Comparison of ENCODE assay signal across 22 mouse cellular contexts in the genomic region with DNA sequence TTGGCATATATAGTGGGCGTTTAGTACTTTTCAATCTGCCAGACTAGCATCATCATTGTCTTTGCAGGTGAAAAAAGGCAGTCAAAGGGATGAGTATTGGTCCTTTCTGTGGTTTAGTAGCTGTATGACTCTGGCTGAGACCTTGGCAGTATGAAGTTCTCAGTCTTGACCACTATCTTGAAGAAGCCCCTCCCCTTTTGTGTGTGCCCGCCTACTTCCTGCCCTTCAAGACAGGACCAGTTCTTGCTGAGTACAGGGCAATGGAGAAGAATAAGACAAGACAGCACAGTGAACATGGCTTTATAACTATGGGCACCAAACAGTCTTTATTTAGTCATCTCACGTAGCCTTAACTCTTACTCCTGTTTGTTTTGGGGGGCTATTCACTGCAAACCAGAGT. TPM values are rescaled to one million over a fixed set of nuclear protein-coding genes. Genes with fewer than 3 reads are reported as not detected.
DNase-seq lines count a peak whose midpoint lies in the region; ATAC-seq and TF ChIP-seq lines count a peak whose summit lies in the region.
"Had no signal": no experiment of that assay in that cellular context is flagged by ENCODE, and none has a peak within 500 bp of the region (broad histone marks: within the 10 kb centered on the region; RNA-seq: fewer than 3 reads in every experiment).

No protein-coding gene starts in this region.

- no peak for ATAC-seq in CD4-positive, CD25-positive, alpha-beta regulatory T cell, adult 4 months
- no peak for ATAC-seq in megakaryocyte-erythroid progenitor cell, adult 5-6 weeks (replicated peaks; ENCODE audit: low FRiP score, low TSS enrichment, poor library complexity, severe bottlenecking)

- H3K36me3 ChIP-seq in splenic B cell, adult 2 months (ENCODE audit: control insufficient read depth, insufficient read depth, low read length, poor library complexity, severe bottlenecking): no peaks in the 10 kb centered on the region
- H3K36me3 ChIP-seq: forebrain, embryonic 12.5 days had no signal

- no peaks in the 10 kb centered on the region for H3K27me3 ChIP-seq in splenic B cell, adult 2 months (ENCODE audit: control insufficient read depth, insufficient read depth, low read length, poor library complexity, severe bottlenecking)

- TF ChIP-seq CTCF in layer of hippocampus, adult 2 months (conservative IDR thresholded peaks at IDR 0.05): no peak

- peak overlapping the region; percentile 98; the same call in 1 of the 2 replicates for H3K27ac ChIP-seq in layer of hippocampus, adult 2 months
- H3K27ac ChIP-seq: forebrain, embryonic 12.5 days had no signal

- DNase-seq in CD4-positive, CD25-positive, alpha-beta regulatory T cell, adult 2 months (ENCODE audit: low read depth, low spot score): peak; percentile 22
- no peak for DNase-seq in layer of hippocampus, adult 2 months (ENCODE audit: low spot score in 2 of 2)
- no peak for DNase-seq in layer of hippocampus, adult 11-12 months (ENCODE audit: low spot score)
- DNase-seq in MEL-GATA-1-ER (ENCODE audit: extremely low read depth, low read depth): peak; percentile 26
- DNase-seq in splenic B cell, adult 2 months (ENCODE audit: low read depth, low spot score): peak; percentile 33
- no peak for DNase-seq in frontal cortex, postnatal 10 days (ENCODE audit: low spot score in 2 of 2)
- DNase-seq: heart, postnatal 14 days; kidney, adult 2 months; kidney, postnatal 25 days; lung, postnatal 14 days; midbrain, embryonic 14.5 days; thymus, adult 2 months had no signal

- no peak overlapping the region for H3K4me3 ChIP-seq in layer of hippocampus, adult 2 months
- H3K4me3 ChIP-seq: forebrain, embryonic 12.5 days; heart, adult 2 months had no signal

RNA-seq across cellular contexts. Expression of a gene that starts 1.5 kb away (rescaled TPM):
- polyA plus RNA-seq in CD4-positive, CD25-positive, alpha-beta regulatory T cell, adult 4 months (2017; shearing (Covaris generic)): 10 to 100 TPM in 1 of 2 experiments, 1 to 10 TPM in 1; 9.5 to 14.3 TPM
- 100 to 1,000 TPM; 110 to 112 TPM for total RNA-seq in layer of hippocampus, adult 2 months (2021)
- 65.6 and 66.8 TPM in 2 replicates for total RNA-seq in megakaryocyte-erythroid progenitor cell, adult 5-6 weeks (2014; fragmentation: Nextera tagmentation)
- total RNA-seq in megakaryocyte-erythroid progenitor cell, adult 5-6 weeks (2017): 103 and 104 TPM in 2 replicates

RNA-seq across cellular contexts. Expression of a gene that starts 48.3 kb away (rescaled TPM):
- not detected for polyA plus RNA-seq in CD4-positive, CD25-positive, alpha-beta regulatory T cell, adult 4 months (2017; shearing (Covaris generic))
- total RNA-seq in layer of hippocampus, adult 2 months (2021): not detected
- total RNA-seq in megakaryocyte-erythroid progenitor cell, adult 5-6 weeks (2014; fragmentation: Nextera tagmentation): not detected in 2 replicates
- total RNA-seq in megakaryocyte-erythroid progenitor cell, adult 5-6 weeks (2017): not detected in 2 replicates
- total RNA-seq: adrenal gland, postnatal 4 days; G1E; heart, adult 2 months; heart, postnatal 14 days; layer of hippocampus, postnatal 25 days; left cerebral cortex, postnatal 25 days; liver, adult 2 months had no signal
- polyA plus RNA-seq: forebrain, embryonic 12.5 days; G1E; heart, adult 2 months; hindbrain, embryonic 14.5 days; kidney, adult 2 months; liver, adult 2 months; midbrain, embryonic 14.5 days; thymus, adult 2 months had no signal

Comparison
In these comparisons a context has a peak if more than half of its experiments do, and no peak if none do; other contexts are left out.
1. DNase-seq: peak in CD4-positive, CD25-positive, alpha-beta regulatory T cell, adult 2 months (single experiment), MEL-GATA-1-ER (single experiment) and splenic B cell, adult 2 months (single experiment); none in layer of hippocampus, adult 2 months (0 of 2), layer of hippocampus, adult 11-12 months (single experiment) and frontal cortex, postnatal 10 days (0 of 2).